Mouse (Mus musculus): ENCODE results near the gene Card11.

Card11 gene

GRCm38 (mm10) chr5:140985311-140986050 lies 14.9 kb downstream of the Card11 start:
- DNase-seq = peak; percentile 87 to 90

GRCm38 (mm10) chr5:140981370-140981805 lies 19.0 kb downstream of the Card11 start:
- DNase-seq = no peak

GRCm38 (mm10) chr5:140980783-140981182 lies 19.6 kb downstream of the Card11 start:
- no peak for DNase-seq

GRCm38 (mm10) chr5:140980051-140980450 lies 20.3 kb downstream of the Card11 start:
- DNase-seq = no peak

GRCm38 (mm10) chr5:140962945-140963344 lies 37.4 kb downstream of the Card11 start:
- DNase-seq = peak; percentile 52 to 73

DNA sequence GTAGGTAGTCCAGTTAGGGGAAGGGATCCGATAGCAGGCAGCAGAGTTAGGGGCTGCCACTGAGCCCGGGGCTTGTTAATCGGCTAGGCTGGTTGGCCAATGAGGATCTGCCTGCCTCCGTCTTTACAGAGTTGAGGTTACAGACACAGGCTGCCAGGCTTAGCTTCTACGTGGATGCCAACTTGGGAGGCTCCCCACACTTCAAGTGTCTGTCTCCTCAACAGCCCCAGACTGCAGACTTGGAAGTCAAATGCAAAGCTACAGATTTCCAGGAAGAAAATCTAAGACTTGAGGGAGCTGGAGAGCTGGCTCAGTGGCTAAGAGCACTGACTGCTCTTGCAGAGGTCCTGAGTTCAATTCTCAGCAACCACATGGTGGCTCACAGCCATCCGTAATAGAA lies 39.6 kb downstream of the Card11 start:
- DNase-seq = no peak

DNA sequence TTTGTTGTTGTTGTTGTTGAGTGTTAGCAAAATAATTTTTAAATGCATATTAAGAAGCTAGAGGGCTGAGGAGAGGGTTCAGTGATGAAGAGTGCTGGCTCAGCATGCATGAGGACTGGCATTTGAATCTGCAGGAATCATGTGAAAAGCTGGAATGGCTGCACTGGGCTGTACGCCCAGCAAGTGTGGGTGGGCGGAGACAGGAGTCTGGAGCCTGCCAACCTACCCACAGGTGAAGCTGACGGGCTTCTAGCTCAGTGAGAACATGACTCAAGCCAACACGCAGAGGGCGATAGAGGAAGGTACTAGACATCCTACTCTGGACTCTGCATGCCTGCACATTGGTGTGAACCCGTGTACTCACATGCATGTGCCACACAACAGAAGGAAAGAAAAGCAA lies 41.2 kb downstream of the Card11 start:
- DNase-seq = peak; percentile 53 to 68

- DNase-seq = no peak
Observed at GRCm38 (mm10) chr5:140957106-140957505, 43.3 kb downstream of the Card11 start.

GRCm38 (mm10) chr5:140955666-140956065 lies 44.7 kb downstream of the Card11 start:
- no peak for DNase-seq

- no peak for DNase-seq
Observed at GRCm38 (mm10) chr5:140951801-140952200, 48.6 kb downstream of the Card11 start.

DNA sequence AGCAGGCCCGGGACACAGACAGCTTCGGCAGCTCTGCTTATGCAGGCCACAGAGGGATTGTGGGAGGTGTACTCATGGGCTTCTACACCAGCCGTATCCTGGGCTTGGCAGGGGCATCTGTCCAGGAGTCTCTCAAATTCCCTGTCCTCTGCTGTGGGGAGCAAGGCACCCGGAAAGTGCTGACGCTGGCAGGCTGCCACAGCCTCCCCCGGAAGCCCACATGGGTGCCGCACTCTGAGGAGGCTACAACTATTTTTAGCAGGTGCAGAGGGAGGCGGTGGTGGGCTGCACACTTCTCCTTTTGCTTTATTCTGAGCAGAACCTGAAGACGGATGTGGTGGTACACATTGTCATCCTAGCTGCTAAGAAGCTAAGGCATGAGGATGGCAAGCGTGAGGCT lies 52.4 kb downstream of the Card11 start:
- DNase-seq = no peak

DNA sequence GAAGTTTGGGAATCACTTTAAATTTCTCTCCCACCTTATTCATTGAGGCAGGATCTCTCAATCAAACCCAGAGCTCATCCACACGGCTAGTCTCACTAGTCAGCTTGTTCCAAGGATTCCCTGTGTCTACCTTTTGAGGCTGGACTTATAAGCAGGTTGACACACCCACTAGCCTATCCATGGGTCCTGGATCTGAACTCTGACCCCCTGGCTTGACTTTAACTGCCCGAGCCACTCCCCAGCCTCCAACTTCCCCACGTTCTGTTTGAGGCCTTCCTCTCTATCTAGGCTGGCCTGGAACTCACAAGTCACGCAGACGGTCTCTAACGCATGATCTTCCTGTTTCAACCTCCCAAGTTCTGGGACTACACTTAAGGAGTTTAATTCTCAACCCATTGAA lies 54.3 kb downstream of the Card11 start:
- no peak for DNase-seq

- no peak for DNase-seq
Observed at GRCm38 (mm10) chr5:140944382-140945125, 55.8 kb downstream of the Card11 start.

GRCm38 (mm10) chr5:140940923-140941491 lies 59.4 kb downstream of the Card11 start:
- peak; percentile 15 to 17 for DNase-seq

DNA sequence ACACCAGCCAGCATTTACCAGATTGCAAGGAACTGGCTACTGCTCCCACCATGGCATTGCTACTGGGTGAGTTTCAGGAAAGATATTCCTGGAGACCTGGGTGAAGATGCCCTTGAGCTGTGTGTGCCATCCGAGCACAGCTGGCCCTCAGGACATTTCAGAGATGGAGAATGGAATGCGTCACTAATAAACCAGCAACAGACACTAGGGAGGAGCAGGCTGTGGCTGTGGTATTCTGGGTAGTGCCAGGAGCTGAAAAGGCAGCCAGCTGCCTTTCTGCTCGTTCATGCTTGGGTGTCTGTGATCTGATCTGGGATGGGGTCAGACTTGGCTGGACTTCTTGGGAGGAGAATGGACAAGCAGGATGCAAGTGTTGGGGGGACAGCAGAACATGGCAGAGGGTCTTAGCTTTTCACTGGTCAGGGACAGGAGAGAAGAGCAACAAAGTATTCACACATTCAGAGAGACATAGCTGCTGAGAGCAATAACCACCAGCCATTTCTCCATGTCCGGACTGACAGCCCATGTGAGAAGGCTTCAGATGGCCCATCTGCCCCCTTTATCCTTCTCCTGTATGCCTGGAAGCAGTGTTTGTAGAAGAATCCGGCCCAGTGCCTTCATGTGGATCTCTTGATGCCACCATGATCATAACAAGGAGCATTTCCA lies 60.0 kb downstream of the Card11 start:
- no peak for DNase-seq

DNA sequence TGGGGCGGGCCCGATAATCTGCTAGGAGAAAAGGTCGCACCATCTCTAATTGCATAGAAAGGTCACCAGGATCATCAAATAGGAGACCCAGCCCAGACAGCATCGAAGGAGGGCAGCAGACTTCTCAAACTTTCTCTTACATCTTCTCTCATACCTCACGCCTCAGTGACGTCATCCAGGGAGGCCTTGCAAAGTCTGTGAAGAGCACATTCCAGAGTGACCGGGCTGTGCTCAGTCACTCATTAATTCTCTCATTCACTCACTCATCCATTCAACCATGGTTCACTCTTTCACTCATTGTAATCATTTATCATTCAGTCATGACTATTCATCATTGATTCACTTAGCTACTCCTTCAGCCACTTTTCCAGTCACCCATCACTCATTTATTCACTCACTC lies 63.6 kb downstream of the Card11 start:
- no peak for DNase-seq

DNA sequence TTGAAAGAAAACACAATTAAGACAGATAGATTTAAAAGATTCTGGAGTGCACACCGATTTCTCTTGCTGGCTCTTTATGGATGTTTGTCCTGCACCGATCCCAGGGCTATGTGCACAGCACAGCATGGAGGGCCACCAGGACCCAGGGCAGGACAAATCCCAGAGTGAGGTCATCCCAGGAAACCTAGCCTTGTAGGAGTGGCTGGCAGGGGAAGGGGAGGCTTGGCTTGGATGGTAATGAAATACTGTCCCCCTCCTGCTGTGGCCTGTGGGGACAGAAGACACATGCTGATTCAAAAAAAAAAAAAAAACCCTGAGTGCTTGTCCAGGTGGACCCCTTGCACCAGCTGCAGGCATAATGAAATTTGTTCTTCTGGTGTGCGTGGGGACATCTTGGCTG lies 64.5 kb downstream of the Card11 start:
- DNase-seq = no peak

DNA sequence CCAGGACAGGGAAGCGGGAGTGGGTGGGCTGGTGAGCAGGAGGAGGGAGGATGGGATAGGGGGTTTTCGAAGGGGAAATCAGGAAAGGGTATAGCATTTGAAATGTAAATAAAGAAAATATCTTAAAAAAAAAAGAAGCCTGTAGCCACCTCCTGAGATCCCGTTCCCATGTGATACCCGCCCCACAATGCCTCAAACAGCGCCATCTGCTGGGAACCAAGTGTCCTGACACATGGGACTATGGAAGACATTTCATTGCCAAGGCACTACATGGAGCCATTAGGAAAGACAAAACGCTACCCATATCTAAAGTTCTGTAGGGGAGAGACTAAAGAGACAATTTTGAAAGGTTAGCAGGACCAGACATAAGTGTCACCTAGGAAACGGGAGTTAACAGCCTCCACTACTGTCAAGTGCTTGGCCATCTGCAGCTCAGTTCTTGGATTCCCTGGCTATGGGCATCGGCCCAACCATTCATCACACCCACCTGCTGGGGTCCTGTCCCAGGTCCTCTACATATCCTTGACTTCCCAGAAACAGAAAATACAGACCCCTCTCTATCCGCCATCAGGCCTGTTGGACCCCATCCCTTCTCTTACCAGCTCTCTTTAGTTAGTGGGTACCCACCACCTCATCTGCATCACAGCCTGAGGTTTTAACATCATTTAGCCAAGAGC lies 65.6 kb downstream of the Card11 start:
- DNase-seq = no peak

DNA sequence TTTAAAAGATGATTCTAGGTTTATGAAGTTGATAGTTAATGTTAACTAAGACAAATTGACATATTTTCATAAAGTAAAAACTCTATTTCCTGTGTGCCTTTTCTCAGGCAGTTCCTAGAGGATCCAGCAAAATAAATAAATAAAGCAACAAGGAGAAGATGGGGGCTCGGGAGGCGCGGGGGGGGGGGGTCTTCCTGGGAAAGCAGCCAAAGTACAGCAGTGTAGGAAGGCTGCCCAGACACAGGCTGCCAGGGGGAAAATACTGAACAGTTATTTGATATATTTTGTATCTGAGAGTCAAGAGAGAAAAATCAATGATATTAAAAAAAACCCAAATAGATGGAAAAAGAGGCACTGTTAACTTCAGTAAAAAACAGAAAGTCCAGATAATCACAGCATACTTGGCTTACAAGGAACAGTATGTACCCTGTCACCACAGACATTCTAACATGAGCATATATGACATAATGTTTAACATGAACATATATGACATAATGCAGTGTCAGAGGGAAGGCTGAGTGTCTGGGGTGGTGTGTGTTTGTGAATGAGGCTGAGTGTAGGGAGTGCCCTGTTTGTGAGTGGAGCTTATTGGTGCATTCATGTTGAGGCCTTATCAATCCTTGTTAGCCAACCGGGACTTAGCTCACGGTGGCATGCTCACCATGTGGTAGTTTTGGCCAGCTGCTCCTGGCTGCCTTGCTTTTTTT lies 68.7 kb downstream of the Card11 start:
- no peak for DNase-seq

- no peak for DNase-seq
Observed at GRCm38 (mm10) chr5:140918519-140918918, 81.9 kb downstream of the Card11 start.

GRCm38 (mm10) chr5:140917807-140918206 lies 82.6 kb downstream of the Card11 start:
- no peak for DNase-seq

- DNase-seq = peak; percentile 42 to 55
Observed at GRCm38 (mm10) chr5:140910841-140911240, 89.5 kb downstream of the Card11 start.
